Mouse (Mus musculus): ENCODE data around the gene Slc16a2. TPM values are rescaled to one million over a fixed set of nuclear protein-coding genes. Genes with fewer than 3 reads are reported as not detected.

The Slc16a2 gene
- polyA plus RNA-seq, 1 experiment: 8.3 TPM

GRCm38 (mm10) chrX:103744171-103745039 is 77.4 kb downstream of the Slc16a2 start:
- H3K27me3 ChIP-seq (ENCODE audit: control insufficient read depth, insufficient read depth, low read length): no peaks in the 10 kb centered on the region

GRCm38 (mm10) chrX:103742057-103742315 is 79.8 kb downstream of the Slc16a2 start:
- H3K4me1 ChIP-seq (replicated peaks; ENCODE audit: control insufficient read depth, insufficient read depth, low read length): no peaks in the 10 kb centered on the region

More at GRCm38 (mm10) chrX:103744171-103745039, 77.4 kb downstream of the Slc16a2 start:
- no peak overlapping the region for H3K27ac ChIP-seq (ENCODE audit: control insufficient read depth, insufficient read depth, low read length)
- TF ChIP-seq CTCF (IDR thresholded peaks at IDR 0.05; ENCODE audit: borderline replicate concordance, control insufficient read depth, extremely low read depth, insufficient read depth, low read length, poor library complexity) (no peak), POLR2A (IDR thresholded peaks at IDR 0.05; ENCODE audit: control insufficient read depth, extremely low read depth, insufficient read depth, low read length, poor library complexity) (no peak)
- no peak for DNase-seq
- H3K4me3 ChIP-seq (ENCODE audit: control insufficient read depth, insufficient read depth, low read length): no peak overlapping the region
- 89% methylated on average over 7 of the region's 7 CpGs for WGBS
- no peaks in the 10 kb centered on the region for H3K4me1 ChIP-seq (replicated peaks; ENCODE audit: control insufficient read depth, insufficient read depth, low read length)
- H3K36me3 ChIP-seq (ENCODE audit: control insufficient read depth, insufficient read depth, low read length): no peaks in the 10 kb centered on the region

DNA sequence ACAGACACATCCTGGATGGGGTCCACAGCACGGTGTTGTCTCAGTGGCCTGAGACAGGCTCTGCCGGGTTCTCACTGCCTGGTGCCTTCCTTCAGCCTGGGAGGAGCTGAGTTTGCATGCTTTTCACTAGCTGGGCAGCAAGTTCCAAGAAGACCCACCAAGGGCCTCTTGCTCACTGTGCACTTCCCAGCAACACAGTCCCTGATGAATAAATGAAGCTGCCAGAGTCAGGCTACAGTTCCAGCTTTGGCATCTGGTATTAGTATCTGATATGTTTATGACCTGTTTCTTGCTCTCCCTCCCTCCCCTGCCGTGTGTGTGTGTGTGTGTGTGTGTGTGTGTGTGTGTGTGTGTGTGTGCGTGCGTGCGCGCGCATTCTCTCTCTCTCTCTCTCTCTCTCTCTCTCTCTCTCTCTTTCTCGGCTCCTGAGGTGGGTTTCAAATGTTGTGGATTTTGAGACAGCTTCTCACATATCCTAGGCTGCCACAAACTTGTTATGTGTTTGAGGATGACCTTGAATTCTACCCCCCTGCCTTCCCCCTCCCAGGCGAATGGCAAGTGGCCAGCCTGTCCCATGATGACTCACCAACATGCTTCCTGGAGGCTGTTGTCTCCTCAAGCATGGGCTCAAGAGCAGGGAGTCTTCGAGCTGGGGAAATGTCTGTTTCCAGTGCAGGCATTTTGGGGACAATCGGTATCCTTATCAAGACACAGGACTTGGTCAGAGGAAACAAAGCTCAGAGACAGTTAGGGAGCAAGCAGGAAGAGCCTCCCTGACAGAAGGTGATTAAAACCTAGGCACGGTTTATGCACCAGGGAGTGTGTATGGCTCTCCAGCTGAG is 80.3 kb downstream of the Slc16a2 start:
- Histone ChIP-seq H3K36me3 (ENCODE audit: control insufficient read depth, insufficient read depth, low read length) (no peaks in the 10 kb centered on the region), H3K27me3 (ENCODE audit: control insufficient read depth, insufficient read depth, low read length) (no peaks in the 10 kb centered on the region), H3K27ac (ENCODE audit: control insufficient read depth, insufficient read depth, low read length) (no peak overlapping the region), H3K4me3 (ENCODE audit: control insufficient read depth, insufficient read depth, low read length) (no peak overlapping the region), H3K4me1 (replicated peaks; ENCODE audit: control insufficient read depth, insufficient read depth, low read length) (no peaks in the 10 kb centered on the region)
- WGBS: 47% methylated on average over 12 of the region's 13 CpGs
- no peak for DNase-seq
- TF ChIP-seq POLR2A (IDR thresholded peaks at IDR 0.05; ENCODE audit: control insufficient read depth, extremely low read depth, insufficient read depth, low read length, poor library complexity) (no peak), CTCF (IDR thresholded peaks at IDR 0.05; ENCODE audit: borderline replicate concordance, control insufficient read depth, extremely low read depth, insufficient read depth, low read length, poor library complexity) (no peak)

More at GRCm38 (mm10) chrX:103742057-103742315, 79.8 kb downstream of the Slc16a2 start:
- Histone ChIP-seq H3K27me3 (ENCODE audit: control insufficient read depth, insufficient read depth, low read length) (no peaks in the 10 kb centered on the region), H3K4me3 (ENCODE audit: control insufficient read depth, insufficient read depth, low read length) (no peak overlapping the region), H3K36me3 (ENCODE audit: control insufficient read depth, insufficient read depth, low read length) (no peaks in the 10 kb centered on the region), H3K27ac (ENCODE audit: control insufficient read depth, insufficient read depth, low read length) (no peak overlapping the region)
- no peak for DNase-seq
- TF ChIP-seq CTCF (IDR thresholded peaks at IDR 0.05; ENCODE audit: borderline replicate concordance, control insufficient read depth, extremely low read depth, insufficient read depth, low read length, poor library complexity) (no peak), POLR2A (IDR thresholded peaks at IDR 0.05; ENCODE audit: control insufficient read depth, extremely low read depth, insufficient read depth, low read length, poor library complexity) (no peak)
- 27% methylated on average over 2 of the region's 2 CpGs for WGBS

DNA sequence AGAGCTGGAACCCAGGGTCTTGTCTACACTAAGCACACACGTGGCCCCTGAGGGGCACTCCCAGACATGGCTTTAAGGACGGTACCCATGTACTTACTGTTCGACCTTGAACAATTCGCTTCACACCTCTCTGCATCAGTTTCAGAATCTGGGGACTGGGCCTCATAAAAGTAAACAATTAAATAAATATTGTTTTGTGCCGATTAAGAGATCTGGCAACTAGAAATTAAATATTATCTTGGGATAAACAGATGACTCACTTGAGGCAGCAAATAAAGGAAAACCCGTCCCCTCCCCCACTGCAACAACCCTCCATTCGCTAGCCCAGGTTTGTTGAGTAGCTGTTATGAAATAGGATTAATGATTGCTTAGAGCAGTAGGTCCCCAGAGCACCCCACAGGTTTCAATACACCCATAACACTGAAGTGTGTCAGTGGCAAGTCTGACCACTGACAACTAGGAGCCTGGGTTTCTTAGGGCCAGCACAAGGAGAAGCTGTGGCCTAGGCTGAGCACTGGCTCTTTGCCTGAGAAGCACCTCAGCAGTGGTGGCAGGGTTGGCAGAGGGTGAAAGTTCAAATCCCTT is 87.7 kb downstream of the Slc16a2 start:
- Histone ChIP-seq H3K4me3 (ENCODE audit: control insufficient read depth, insufficient read depth, low read length) (no peak overlapping the region), H3K36me3 (ENCODE audit: control insufficient read depth, insufficient read depth, low read length) (no peaks in the 10 kb centered on the region), H3K27me3 (ENCODE audit: control insufficient read depth, insufficient read depth, low read length) (no peaks in the 10 kb centered on the region), H3K4me1 (replicated peaks; ENCODE audit: control insufficient read depth, insufficient read depth, low read length) (no peaks in the 10 kb centered on the region), H3K27ac (ENCODE audit: control insufficient read depth, insufficient read depth, low read length) (no peak overlapping the region)
- WGBS: 97% methylated on average over 7 of the region's 7 CpGs
- TF ChIP-seq CTCF (IDR thresholded peaks at IDR 0.05; ENCODE audit: borderline replicate concordance, control insufficient read depth, extremely low read depth, insufficient read depth, low read length, poor library complexity) (no peak), POLR2A (IDR thresholded peaks at IDR 0.05; ENCODE audit: control insufficient read depth, extremely low read depth, insufficient read depth, low read length, poor library complexity) (no peak)
- DNase-seq: no peak

GRCm38 (mm10) chrX:103733091-103733490 is 88.7 kb downstream of the Slc16a2 start:
- no peaks in the 10 kb centered on the region for H3K27me3 ChIP-seq (ENCODE audit: control insufficient read depth, insufficient read depth, low read length)
- H3K27ac ChIP-seq (ENCODE audit: control insufficient read depth, insufficient read depth, low read length): no peak overlapping the region
- H3K4me3 ChIP-seq (ENCODE audit: control insufficient read depth, insufficient read depth, low read length): no peak overlapping the region
- no peak for TF ChIP-seq CTCF (IDR thresholded peaks at IDR 0.05; ENCODE audit: borderline replicate concordance, control insufficient read depth, extremely low read depth, insufficient read depth, low read length, poor library complexity)
- WGBS: 95% methylated on average over 4 of the region's 4 CpGs
- no peaks in the 10 kb centered on the region for H3K4me1 ChIP-seq (replicated peaks; ENCODE audit: control insufficient read depth, insufficient read depth, low read length)
- no peaks in the 10 kb centered on the region for H3K36me3 ChIP-seq (ENCODE audit: control insufficient read depth, insufficient read depth, low read length)
- no peak for DNase-seq

GRCm38 (mm10) chrX:103732033-103732703 is 89.6 kb downstream of the Slc16a2 start:
- 84% methylated on average over 4 of the region's 4 CpGs for WGBS
- no peak for DNase-seq
- no peak overlapping the region for H3K27ac ChIP-seq (ENCODE audit: control insufficient read depth, insufficient read depth, low read length)
- no peak overlapping the region for H3K4me3 ChIP-seq (ENCODE audit: control insufficient read depth, insufficient read depth, low read length)
- no peaks in the 10 kb centered on the region for H3K4me1 ChIP-seq (replicated peaks; ENCODE audit: control insufficient read depth, insufficient read depth, low read length)
- no peaks in the 10 kb centered on the region for H3K27me3 ChIP-seq (ENCODE audit: control insufficient read depth, insufficient read depth, low read length)
- TF ChIP-seq CTCF (IDR thresholded peaks at IDR 0.05; ENCODE audit: borderline replicate concordance, control insufficient read depth, extremely low read depth, insufficient read depth, low read length, poor library complexity): no peak
- TF ChIP-seq POLR2A (IDR thresholded peaks at IDR 0.05; ENCODE audit: control insufficient read depth, extremely low read depth, insufficient read depth, low read length, poor library complexity): no peak
- no peaks in the 10 kb centered on the region for H3K36me3 ChIP-seq (ENCODE audit: control insufficient read depth, insufficient read depth, low read length)
